Mouse (Mus musculus) C2C12 (cell line): ENCODE data around the gene Gm43064. TPM values are rescaled to one million over a fixed set of nuclear protein-coding genes. Genes with fewer than 3 reads are reported as not detected.

Experiments used
- H3K27me3 ChIP-seq: one replicate; pipeline ENCODE4 v1.6.1; 2011; ENCODE audit not compliant: control insufficient read depth, insufficient read depth, insufficient read length
- H3K36me3 ChIP-seq: one replicate; pipeline ENCODE4 v1.6.1; 2011; ENCODE audit not compliant: control insufficient read depth, insufficient read depth
- H3K4me3 ChIP-seq: one replicate; pipeline ENCODE4 v1.5.1; 2011; ENCODE audit warnings: mild to moderate bottlenecking, control low read depth; ENCODE audit not compliant: poor library complexity, insufficient read depth, severe bottlenecking
- H3K79me2 ChIP-seq: one replicate; pipeline ENCODE4 v1.6.1; 2011; ENCODE audit not compliant: control insufficient read depth, insufficient read depth
- H3K79me3 ChIP-seq: one replicate; pipeline ENCODE4 v1.6.1; 2011; ENCODE audit warnings: low read depth, control low read depth
- H3ac ChIP-seq: one replicate; pipeline ENCODE3; 2011; ENCODE audit warnings: low read depth; ENCODE audit not compliant: control insufficient read depth, insufficient read length
- CEBPB ChIP-seq: IDR thresholded peaks from one replicate; pipeline ENCODE4 v1.6.1; 2011; ENCODE audit warnings: low read depth, mild to moderate bottlenecking, control low read depth, moderate library complexity
- CTCF ChIP-seq: IDR thresholded peaks from one replicate; pipeline ENCODE4 v1.5.1; 2011; ENCODE audit not compliant: control insufficient read depth, insufficient read depth, insufficient read length
- FOSL1 ChIP-seq: IDR thresholded peaks from one replicate; pipeline ENCODE4 v1.8.0; 2011; ENCODE audit warnings: mild to moderate bottlenecking, low read length; ENCODE audit not compliant: poor library complexity, insufficient read depth, severe bottlenecking
- MAX ChIP-seq: IDR thresholded peaks from one replicate; pipeline ENCODE4 v1.6.1; 2011; ENCODE audit warnings: mild to moderate bottlenecking, control low read depth
- MYOD1 ChIP-seq: IDR thresholded peaks from one replicate; pipeline ENCODE4 v1.6.1; 2011; ENCODE audit warnings: low read depth; ENCODE audit not compliant: control insufficient read depth, insufficient read length
- MYOG ChIP-seq: IDR thresholded peaks from one replicate; pipeline ENCODE4 v1.6.1; 2011; ENCODE audit not compliant: control insufficient read depth, insufficient read length; ENCODE audit errors: extremely low read depth
- USF1 ChIP-seq: IDR thresholded peaks from one replicate; pipeline ENCODE4 v1.6.1; 2011; ENCODE audit warnings: low read depth, mild to moderate bottlenecking, control low read depth, moderate library complexity
- polyA plus RNA-seq: library from polyadenylated mRNA; unstranded; fragments of >200 nt; fragmentation: generic; extraction: Trizol; gene quantifications from one replicate; pipeline ENCODE4 v1.2.1, GENCODE M21; 2012; ENCODE audit warnings: missing spikeins

Gm43064 gene
- polyA plus RNA-seq, 1 experiment = not detected

DNA sequence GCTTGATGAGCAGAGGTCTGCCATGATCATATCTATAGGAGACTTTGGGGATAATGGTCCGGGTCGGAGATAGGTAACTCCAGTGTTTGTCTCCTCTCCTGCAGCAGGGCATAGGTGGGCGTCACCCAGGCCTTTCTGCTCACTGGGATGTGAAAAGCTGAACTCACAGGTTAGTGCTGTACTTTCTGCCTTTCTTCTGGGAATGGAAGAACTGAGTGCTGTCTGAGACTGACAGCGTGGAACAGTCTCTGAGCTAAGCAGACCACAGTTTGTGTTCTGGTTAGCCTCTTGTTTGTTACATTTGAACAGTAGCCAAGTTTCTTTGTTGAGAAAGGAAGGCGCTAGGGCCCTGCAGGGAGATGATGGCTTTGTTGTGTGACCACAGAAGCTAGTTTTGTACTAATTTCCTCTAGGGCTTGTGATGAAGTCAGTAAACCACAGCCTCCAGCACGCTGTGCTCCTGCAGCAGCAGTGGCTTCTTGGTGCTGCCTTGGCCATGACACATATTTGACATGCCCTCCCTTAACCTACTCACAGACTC lies 50.5 kb downstream of the Gm43064 start:
- Histone ChIP-seq H3K27me3 (no peaks in the 10 kb centered on the region), H3K36me3 (no peaks in the 10 kb centered on the region), H3K79me2 (no peaks in the 10 kb centered on the region), H3K79me3 (no peaks in the 10 kb centered on the region), H3K4me3 (no peak overlapping the region), H3ac (peak overlapping the region; percentile 1)
- TF ChIP-seq MYOG (no peak), USF1 (no peak), FOSL1 (no peak), MYOD1 (no peak), MAX (peak; percentile 90), CEBPB (no peak)

GRCm38 (mm10) chr3:103862721-103863220 lies 53.4 kb downstream of the Gm43064 start:
- TF ChIP-seq MYOG = no peak
- no peak for TF ChIP-seq FOSL1
- no peak for TF ChIP-seq MAX
- TF ChIP-seq USF1 = no peak
- TF ChIP-seq CTCF = no peak
- TF ChIP-seq CEBPB = no peak
- TF ChIP-seq MYOD1 = no peak
- no peak overlapping the region for H3K4me3 ChIP-seq

GRCm38 (mm10) chr3:103864200-103864599 lies 54.8 kb downstream of the Gm43064 start:
- TF ChIP-seq CEBPB (no peak), MYOD1 (no peak), MYOG (no peak), MAX (no peak), USF1 (no peak), FOSL1 (no peak), CTCF (no peak)

More at GRCm38 (mm10) chr3:103862721-103863220, 53.4 kb downstream of the Gm43064 start:
- Histone ChIP-seq H3K27me3 (no peaks in the 10 kb centered on the region), H3K79me3 (no peaks in the 10 kb centered on the region), H3K79me2 (no peaks in the 10 kb centered on the region), H3ac (no peak overlapping the region), H3K36me3 (no peaks in the 10 kb centered on the region)

DNA sequence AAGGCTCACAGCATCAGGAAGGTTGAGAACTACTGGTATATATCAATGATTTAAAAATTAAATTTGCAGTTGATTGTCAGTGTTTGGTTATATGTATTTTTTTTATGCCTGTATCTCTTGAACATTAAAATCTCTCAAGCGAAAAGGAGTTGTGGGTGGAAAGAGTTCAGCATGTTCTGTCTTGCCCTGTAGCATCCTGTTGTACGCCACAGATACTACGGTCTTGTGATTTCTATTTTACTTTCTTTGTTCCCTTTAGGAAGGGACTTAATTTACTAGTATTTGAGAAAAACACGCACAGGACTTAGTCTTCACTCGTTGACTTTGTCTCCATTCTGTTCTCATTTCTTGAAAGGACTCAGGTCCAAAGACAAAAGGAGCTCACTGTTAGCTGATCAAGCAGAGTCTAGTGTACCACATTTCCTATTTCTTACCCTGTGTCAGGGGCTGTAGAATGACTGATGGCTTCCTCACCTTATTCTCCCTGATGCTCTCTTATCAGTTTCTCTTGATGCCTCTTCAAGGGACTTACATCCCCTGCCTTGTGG lies 58.1 kb downstream of the Gm43064 start:
- Histone ChIP-seq H3ac (no peak overlapping the region), H3K79me2 (no peaks in the 10 kb centered on the region)
- no peak for TF ChIP-seq CTCF
- TF ChIP-seq USF1 = no peak
- no peak for TF ChIP-seq MYOD1
- no peak for TF ChIP-seq CEBPB
- no peak for TF ChIP-seq FOSL1
- TF ChIP-seq MAX = no peak

More at GRCm38 (mm10) chr3:103864200-103864599, 54.8 kb downstream of the Gm43064 start:
- Histone ChIP-seq H3K79me3 (no peaks in the 10 kb centered on the region), H3K27me3 (no peaks in the 10 kb centered on the region), H3K36me3 (no peaks in the 10 kb centered on the region), H3K4me3 (no peak overlapping the region), H3K79me2 (no peaks in the 10 kb centered on the region), H3ac (no peak overlapping the region)

GRCm38 (mm10) chr3:103868008-103868407 lies 58.6 kb downstream of the Gm43064 start:
- Histone ChIP-seq H3K36me3 (no peaks in the 10 kb centered on the region), H3K79me2 (no peaks in the 10 kb centered on the region), H3K79me3 (no peaks in the 10 kb centered on the region), H3K4me3 (no peak overlapping the region), H3K27me3 (no peaks in the 10 kb centered on the region), H3ac (no peak overlapping the region)
- TF ChIP-seq MAX = no peak
- TF ChIP-seq MYOG = no peak
- no peak for TF ChIP-seq CTCF
- TF ChIP-seq MYOD1 = no peak
- no peak for TF ChIP-seq FOSL1
- no peak for TF ChIP-seq CEBPB
- TF ChIP-seq USF1 = no peak

More for the DNA sequence above, 58.1 kb downstream of the Gm43064 start:
- Histone ChIP-seq H3K79me3 (no peaks in the 10 kb centered on the region), H3K36me3 (no peaks in the 10 kb centered on the region), H3K27me3 (no peaks in the 10 kb centered on the region), H3K4me3 (no peak overlapping the region)
